Mouse (Mus musculus) hindbrain, embryonic 11.5 days (tissue): ENCODE measurements around the gene Olfr473. TPM values are rescaled to one million over a fixed set of nuclear protein-coding genes. Genes with fewer than 3 reads are reported as not detected.
"Not testable (repeated sequence)": the region's sequence is repeated elsewhere in the genome, so short reads cannot be mapped to it uniquely, and the experiment has no call there.

Experiments used
- ATAC-seq: fragments of 200-750 bp; cut with Nextera tagmentation; 2 replicates; pipeline ENCODE4 v1.8.0; 2017; ENCODE audit warnings: mild to moderate bottlenecking, moderate TSS enrichment, moderate library complexity; ENCODE audit not compliant: low FRiP score
- DNase-seq: peaks from one replicate; pipeline ENCODE4 v3.0.0-alpha.2; 2015; ENCODE audit warnings: low spot score
- H3K27ac ChIP-seq: fragments of 300-500 bp; sonication (generic); 2 replicates; pipeline ENCODE4 v1.5.1; 2014; ENCODE audit warnings: mild to moderate bottlenecking, low read depth, low read length
- H3K27me3 ChIP-seq: fragments of 300-500 bp; sonication (generic); 2 replicates; pipeline ENCODE4 v1.6.1; 2014; ENCODE audit warnings: mild to moderate bottlenecking, low read length, moderate library complexity, mixed read lengths; ENCODE audit not compliant: control insufficient read depth, insufficient read depth
- H3K36me3 ChIP-seq: fragments of 300-500 bp; sonication (generic); 2 replicates; pipeline ENCODE4 v1.6.1; 2014; ENCODE audit warnings: mild to moderate bottlenecking, low read length, moderate library complexity, mixed read lengths; ENCODE audit not compliant: control insufficient read depth, insufficient read depth
- H3K4me1 ChIP-seq: fragments of 300-500 bp; sonication (generic); replicated peaks from 2 replicates; pipeline ENCODE4 v1.6.1; 2014; ENCODE audit warnings: low read length, mixed read lengths; ENCODE audit not compliant: control insufficient read depth, insufficient read depth
- H3K4me2 ChIP-seq: fragments of 300-500 bp; sonication (generic); replicated peaks from 2 replicates; pipeline ENCODE4 v1.6.1; 2014; ENCODE audit warnings: mild to moderate bottlenecking, low read depth, low read length
- H3K4me3 ChIP-seq: fragments of 300-500 bp; sonication (generic); 2 replicates; pipeline ENCODE4 v1.5.1; 2014; ENCODE audit warnings: low read depth, low read length
- H3K9ac ChIP-seq: fragments of 300-500 bp; sonication (generic); 2 replicates; pipeline ENCODE4 v1.6.1; 2014; ENCODE audit warnings: low read depth, low read length
- H3K9me3 ChIP-seq: fragments of 300-500 bp; sonication (generic); 2 replicates; pipeline ENCODE4 v1.6.1; 2016; ENCODE audit warnings: low read length; ENCODE audit not compliant: control insufficient read depth
- WGBS: fragments of 180-500 bp; shearing (Covaris S2); extraction: QIAGEN DNeasy Blood & Tissue Kit; methylation state at CpG from one replicate; pipeline ENCODE4 v1.1.7; 2014; 5-methylcytosine and 5-hydroxymethylcytosine counted together
- polyA plus RNA-seq: library from polyadenylated mRNA; unstranded; fragments of >200 nt; fragmentation: Nextera tagmentation; extraction: Ambion mirVana; gene quantifications from 2 replicates; pipeline ENCODE4 v1.2.1, GENCODE M21; 2014

Olfr473 gene
- polyA plus RNA-seq: not detected in 2 replicates

DNA sequence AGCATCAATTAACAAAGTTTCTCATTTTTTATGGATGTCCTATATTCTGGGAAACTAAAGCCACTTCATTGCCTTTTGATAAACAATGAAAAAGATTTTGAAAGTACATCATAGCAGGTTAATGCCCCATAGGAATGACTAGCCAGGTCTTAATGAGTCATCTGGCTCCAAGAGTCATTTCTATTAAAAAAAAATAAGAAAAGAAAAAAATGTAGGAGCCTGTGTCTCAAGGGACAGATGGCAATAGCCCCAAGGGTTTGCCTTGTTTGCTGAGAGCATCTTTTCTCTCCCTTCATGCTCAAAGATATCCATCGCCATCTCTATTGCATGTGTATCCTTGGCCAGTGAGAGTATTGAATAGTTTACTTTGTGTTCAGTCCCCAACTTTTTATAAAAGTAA, at the start of gene Olfr473:
Gene Olfr473 (plus strand): TSS at position 301 of the 400 bp plus-strand sequence.
- Histone ChIP-seq H3K9me3 (no peaks in the 10 kb centered on the region), H3K27me3 (no peaks in the 10 kb centered on the region), H3K4me1 (no peaks in the 10 kb centered on the region), H3K4me3 (no peak within 1 kb of the TSS), H3K27ac (no peak within 1 kb of the TSS), H3K4me2 (no peak within 1 kb of the TSS), H3K9ac (no peak within 1 kb of the TSS), H3K36me3 (no peaks in the 10 kb centered on the region)
- DNase-seq (no peak), ATAC-seq (no peak)
- WGBS: 96% methylated on average over 1 of the region's 1 CpGs

DNA sequence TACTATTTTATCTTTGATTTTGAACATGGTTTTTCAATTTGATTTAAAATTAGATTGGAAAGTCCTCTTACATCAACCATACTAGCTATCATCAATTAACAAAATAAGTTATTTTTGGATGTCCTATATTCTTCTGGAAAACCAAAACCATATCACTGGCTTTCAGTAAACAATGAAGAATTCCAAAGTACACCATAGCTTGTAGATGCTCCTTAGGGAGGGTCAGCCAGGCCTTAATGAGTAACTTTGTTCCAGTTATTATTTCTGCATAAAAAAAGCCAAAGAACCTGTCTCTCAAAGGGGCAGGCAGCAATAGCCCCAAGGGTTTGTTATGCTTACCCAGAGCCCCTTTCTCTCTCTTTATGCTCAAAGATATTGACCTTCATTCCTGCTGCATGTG, 32.6 kb upstream of the Olfr473 start, which contains the start of gene Olfr472:
Gene Olfr472 (plus strand): TSS at position 301 of the 400 bp plus-strand sequence.
- DNase-seq: no peak
- H3K36me3 ChIP-seq: no peaks in the 10 kb centered on the region
- H3K9me3 ChIP-seq: no peaks in the 10 kb centered on the region
- no peaks in the 10 kb centered on the region for H3K27me3 ChIP-seq
- H3K4me2 ChIP-seq: no peak within 1 kb of the TSS
- H3K9ac ChIP-seq: no peak within 1 kb of the TSS
- no peaks in the 10 kb centered on the region for H3K4me1 ChIP-seq
- no peak within 1 kb of the TSS for H3K27ac ChIP-seq
- no peak for ATAC-seq
- H3K4me3 ChIP-seq: no peak within 1 kb of the TSS

DNA sequence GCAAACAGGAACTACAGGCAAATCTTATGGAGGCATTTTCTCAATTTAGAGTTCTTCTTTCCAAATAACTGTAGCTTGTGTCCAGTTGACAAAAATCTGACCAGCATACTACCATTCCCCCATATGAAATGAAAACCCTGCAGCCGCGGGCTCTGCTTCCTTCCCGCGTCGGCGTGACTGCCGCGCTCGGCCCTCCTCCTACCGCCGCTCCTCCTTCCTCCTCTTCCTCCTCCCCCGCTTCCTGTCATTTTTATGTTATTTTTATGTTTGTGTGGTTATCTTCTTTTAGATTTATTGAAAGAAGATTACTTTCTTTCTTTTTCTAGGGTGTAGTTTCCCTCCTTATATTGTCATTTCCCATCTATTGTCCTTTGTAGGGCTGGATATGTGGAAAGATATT, 22.3 kb downstream of the Olfr473 start:
- not testable (repeated sequence) for DNase-seq, H3K4me2 ChIP-seq, H3K27ac ChIP-seq, H3K9ac ChIP-seq, H3K4me3 ChIP-seq, H3K27me3 ChIP-seq, H3K36me3 ChIP-seq, H3K4me1 ChIP-seq, H3K9me3 ChIP-seq, ATAC-seq
- 97% methylated on average over 12 of the region's 12 CpGs for WGBS

DNA sequence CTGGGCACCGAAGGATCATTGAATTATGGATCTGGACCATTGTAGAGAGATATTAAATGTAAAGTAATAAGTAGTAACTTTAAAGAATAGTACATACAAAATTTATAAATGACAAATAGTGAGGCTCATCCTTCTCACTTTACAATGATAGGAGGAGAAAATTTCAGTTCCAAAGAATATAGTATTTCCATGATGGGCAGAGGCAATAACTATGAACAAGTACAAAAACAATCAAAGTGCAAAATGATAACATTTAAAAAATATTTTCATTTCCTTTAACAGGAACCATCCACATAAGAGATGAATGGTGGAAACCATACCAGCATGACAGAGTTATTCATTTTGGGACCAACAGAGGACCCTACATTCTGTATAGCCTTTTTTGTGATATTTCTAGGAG, 24.1 kb downstream of the Olfr473 start, which contains the start of gene Olfr474:
Gene Olfr474 (plus strand): TSS at position 301 of the 400 bp plus-strand sequence.
- no peak within 1 kb of the TSS for H3K27ac ChIP-seq
- H3K27me3 ChIP-seq: no peaks in the 10 kb centered on the region
- H3K4me2 ChIP-seq: no peak within 1 kb of the TSS
- no peak within 1 kb of the TSS for H3K4me3 ChIP-seq
- DNase-seq (no peak), ATAC-seq (no peak)
- 95% methylated on average over 1 of the region's 1 CpGs for WGBS
- no peaks in the 10 kb centered on the region for H3K36me3 ChIP-seq
- H3K4me1 ChIP-seq: no peaks in the 10 kb centered on the region
- no peak within 1 kb of the TSS for H3K9ac ChIP-seq
- no peaks in the 10 kb centered on the region for H3K9me3 ChIP-seq

DNA sequence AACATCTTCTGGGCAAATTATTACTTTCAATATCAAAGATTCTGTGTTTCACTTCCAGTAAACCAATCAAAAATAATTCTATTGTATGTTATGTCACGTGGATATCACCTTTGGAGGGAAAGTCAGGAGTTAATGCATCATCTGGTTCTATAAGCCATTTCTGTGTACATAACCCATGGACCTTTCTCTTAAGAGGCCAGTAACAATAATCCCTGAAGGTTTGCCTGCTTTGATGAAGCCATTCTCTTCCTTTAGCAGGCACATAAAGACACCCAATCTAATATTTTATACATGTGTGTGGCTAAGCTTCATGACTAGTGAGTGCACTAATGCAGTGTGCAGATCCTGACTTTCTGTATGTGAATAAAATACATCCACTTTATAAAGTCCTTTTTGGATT, 34.3 kb downstream of the Olfr473 start, which contains the start of gene Olfr476:
Gene Olfr476 (plus strand): TSS at position 301 of the 400 bp plus-strand sequence.
- WGBS: 65% methylated on average over 1 of the region's 1 CpGs
- Histone ChIP-seq H3K27me3 (no peaks in the 10 kb centered on the region), H3K9me3 (no peaks in the 10 kb centered on the region), H3K4me2 (no peak within 1 kb of the TSS), H3K4me1 (no peaks in the 10 kb centered on the region), H3K4me3 (no peak within 1 kb of the TSS), H3K36me3 (no peaks in the 10 kb centered on the region), H3K9ac (no peak within 1 kb of the TSS), H3K27ac (no peak within 1 kb of the TSS)
- no peak for ATAC-seq
- DNase-seq: no peak

Other genes starting within 250 kb of the Olfr473 start
- 0.14 and 0.24 TPM in 2 replicates for gene Cyb5r2, start 172.4 kb upstream of the Olfr473 start, polyA plus RNA-seq
- gene Ovch2, start 129.2 kb upstream of the Olfr473 start, polyA plus RNA-seq: not detected in 2 replicates
- gene Olfr467, start 118.2 kb upstream of the Olfr473 start, polyA plus RNA-seq: not detected in 2 replicates
- gene Olfr469, start 104.9 kb upstream of the Olfr473 start, polyA plus RNA-seq: not detected in 2 replicates
- gene Olfr470, start 83.0 kb upstream of the Olfr473 start, polyA plus RNA-seq: not detected in 2 replicates
- gene Olfr472, start 32.5 kb upstream of the Olfr473 start, polyA plus RNA-seq: not detected in 2 replicates
- gene Olfr474, start 24.2 kb downstream of the Olfr473 start, polyA plus RNA-seq: not detected in 2 replicates
- gene Olfr476, start 34.4 kb downstream of the Olfr473 start, polyA plus RNA-seq: not detected in 2 replicates
- gene Olfr477, start 56.2 kb downstream of the Olfr473 start, polyA plus RNA-seq: not detected in 2 replicates
- gene Olfr478, start 103.5 kb downstream of the Olfr473 start, polyA plus RNA-seq: not detected in 2 replicates
- not detected in 2 replicates for gene Olfr479, start 120.2 kb downstream of the Olfr473 start, polyA plus RNA-seq
- gene Olfr480, start 136.9 kb downstream of the Olfr473 start, polyA plus RNA-seq: not detected in 2 replicates
- gene Olfr481, start 149.4 kb downstream of the Olfr473 start, polyA plus RNA-seq: not detected in 2 replicates
- gene Olfr482, start 167.1 kb downstream of the Olfr473 start, polyA plus RNA-seq: 0.07 TPM in 1 of 2 replicates, not detected in the other
- not detected in 2 replicates for gene Olfr483, start 170.4 kb downstream of the Olfr473 start, polyA plus RNA-seq
- gene Olfr484, start 197.0 kb downstream of the Olfr473 start, polyA plus RNA-seq: not detected in 2 replicates
- gene Olfr485, start 229.4 kb downstream of the Olfr473 start, polyA plus RNA-seq: not detected in 2 replicates
- gene Olfr486, start 242.3 kb downstream of the Olfr473 start, polyA plus RNA-seq: not detected in 2 replicates